Mouse (Mus musculus): ENCODE measurements around the gene Mta1.
A peak's percentile ranks its signal among the peaks of the same experiment; 100 is the strongest.

Gene Mta1

GRCm38 (mm10) chr12:113149341-113149740 is 51.3 kb downstream of the Mta1 start:
- peak; percentile 61 for DNase-seq (ENCODE audit: low spot score)

GRCm38 (mm10) chr12:113149896-113150295 is 51.8 kb downstream of the Mta1 start:
- DNase-seq (ENCODE audit: low spot score), result no peak

- DNase-seq (ENCODE audit: low spot score), result no peak
Observed at GRCm38 (mm10) chr12:113150591-113150990, 52.5 kb downstream of the Mta1 start.

GRCm38 (mm10) chr12:113151046-113151445 is 53.0 kb downstream of the Mta1 start:
- no peak for DNase-seq (ENCODE audit: low spot score)

- DNase-seq (ENCODE audit: low spot score), result peak; percentile 68
Observed at GRCm38 (mm10) chr12:113151661-113152271, 53.7 kb downstream of the Mta1 start.

GRCm38 (mm10) chr12:113152272-113152661 is 54.2 kb downstream of the Mta1 start:
- DNase-seq (ENCODE audit: low spot score), result peak; percentile 53

- no peak for DNase-seq (ENCODE audit: low spot score)
Observed at GRCm38 (mm10) chr12:113152991-113153525, 55.0 kb downstream of the Mta1 start.

- DNase-seq (ENCODE audit: low spot score), result no peak
Observed at GRCm38 (mm10) chr12:113153971-113154370, 55.9 kb downstream of the Mta1 start.

GRCm38 (mm10) chr12:113154747-113155075 is 56.6 kb downstream of the Mta1 start:
- no peak for DNase-seq (ENCODE audit: low spot score)

- peak; percentile 72 for DNase-seq (ENCODE audit: low spot score)
Observed at GRCm38 (mm10) chr12:113155076-113155771, 57.1 kb downstream of the Mta1 start.

GRCm38 (mm10) chr12:113155887-113156539 is 57.9 kb downstream of the Mta1 start, which contains the start of gene Tedc1:
TSS of gene Tedc1 (plus strand) at chr12:113156421.
- peak; percentile 100 for DNase-seq (ENCODE audit: low spot score)

GRCm38 (mm10) chr12:113156540-113156929 is 58.5 kb downstream of the Mta1 start:
- no peak for DNase-seq (ENCODE audit: low spot score)

GRCm38 (mm10) chr12:113157002-113157401 is 58.9 kb downstream of the Mta1 start:
- no peak for DNase-seq (ENCODE audit: low spot score)

- DNase-seq (ENCODE audit: low spot score), result no peak
Observed at GRCm38 (mm10) chr12:113157521-113157920, 59.4 kb downstream of the Mta1 start.

- no peak for DNase-seq (ENCODE audit: low spot score)
Observed at GRCm38 (mm10) chr12:113157971-113158370, 59.9 kb downstream of the Mta1 start.

- no peak for DNase-seq (ENCODE audit: low spot score)
Observed at GRCm38 (mm10) chr12:113163561-113164006, 65.5 kb downstream of the Mta1 start.

- DNase-seq (ENCODE audit: low spot score), result peak; percentile 35
Observed at GRCm38 (mm10) chr12:113168031-113168536, 70.0 kb downstream of the Mta1 start.

- DNase-seq (ENCODE audit: low spot score), result no peak
Observed at GRCm38 (mm10) chr12:113176960-113177725, 79.1 kb downstream of the Mta1 start.

GRCm38 (mm10) chr12:113181020-113181419 is 82.9 kb downstream of the Mta1 start:
- no peak for DNase-seq (ENCODE audit: low spot score)

GRCm38 (mm10) chr12:113184945-113185344 is 86.9 kb downstream of the Mta1 start:
- DNase-seq (ENCODE audit: low spot score), result no peak

- no peak for DNase-seq (ENCODE audit: low spot score)
Observed at GRCm38 (mm10) chr12:113185442-113186291, 87.6 kb downstream of the Mta1 start, which contains the start of gene Tmem121. TSS of gene Tmem121 (plus strand) at chr12:113185930.

All from lung, postnatal 25 days (tissue).